Mouse (Mus musculus): Measurements from ENCODE around the gene Hoxb8.

- TF ChIP-seq POLR2A (IDR thresholded peaks at IDR 0.05; ENCODE audit: extremely low read depth, insufficient read depth, low read length) (no peak), CTCF (IDR thresholded peaks at IDR 0.05; ENCODE audit: low read depth, low read length) (no peak)
Measured at GRCm38 (mm10) chr11:96285771-96286738, 4.3 kb downstream of the Hoxb8 start, which contains the start of gene Hoxb7.

Data from liver, adult 2 months (tissue).